Mouse (Mus musculus): ENCODE results near the gene Tnf.
A peak's percentile ranks its signal among the peaks of the same experiment; 100 is the strongest.

Gene Tnf

GRCm38 (mm10) chr17:35201787-35202186 is at the start of gene Tnf:
Tnf (minus strand) TSS chr17:35202007.
- Histone ChIP-seq H3K27me3 (ENCODE audit: control insufficient read depth, insufficient read depth, low read length, poor library complexity, severe bottlenecking) (no peaks in the 10 kb centered on the region), H3K36me3 (ENCODE audit: control insufficient read depth, insufficient read depth, low read length, poor library complexity, severe bottlenecking) (peaks cover 10% of the 10 kb centered on the region; the same call in 1 of the 2 replicates)
- peak; percentile 80 for DNase-seq (ENCODE audit: low read depth, low spot score)

- no peaks in the 10 kb centered on the region for H3K27me3 ChIP-seq (ENCODE audit: control insufficient read depth, insufficient read depth, low read length, poor library complexity, severe bottlenecking)
- no peak for DNase-seq (ENCODE audit: low read depth, low spot score)
- peaks cover 37% of the 10 kb centered on the region for H3K36me3 ChIP-seq (ENCODE audit: control insufficient read depth, insufficient read depth, low read length, poor library complexity, severe bottlenecking)
These were observed 49.4 kb upstream of the Tnf start for GRCm38 (mm10) chr17:35251162-35251719.

GRCm38 (mm10) chr17:35250348-35251120 is 48.7 kb upstream of the Tnf start:
- Histone ChIP-seq H3K27me3 (ENCODE audit: control insufficient read depth, insufficient read depth, low read length, poor library complexity, severe bottlenecking) (no peaks in the 10 kb centered on the region), H3K36me3 (ENCODE audit: control insufficient read depth, insufficient read depth, low read length, poor library complexity, severe bottlenecking) (peaks cover 37% of the 10 kb centered on the region)
- no peak for DNase-seq (ENCODE audit: low read depth, low spot score)

DNA sequence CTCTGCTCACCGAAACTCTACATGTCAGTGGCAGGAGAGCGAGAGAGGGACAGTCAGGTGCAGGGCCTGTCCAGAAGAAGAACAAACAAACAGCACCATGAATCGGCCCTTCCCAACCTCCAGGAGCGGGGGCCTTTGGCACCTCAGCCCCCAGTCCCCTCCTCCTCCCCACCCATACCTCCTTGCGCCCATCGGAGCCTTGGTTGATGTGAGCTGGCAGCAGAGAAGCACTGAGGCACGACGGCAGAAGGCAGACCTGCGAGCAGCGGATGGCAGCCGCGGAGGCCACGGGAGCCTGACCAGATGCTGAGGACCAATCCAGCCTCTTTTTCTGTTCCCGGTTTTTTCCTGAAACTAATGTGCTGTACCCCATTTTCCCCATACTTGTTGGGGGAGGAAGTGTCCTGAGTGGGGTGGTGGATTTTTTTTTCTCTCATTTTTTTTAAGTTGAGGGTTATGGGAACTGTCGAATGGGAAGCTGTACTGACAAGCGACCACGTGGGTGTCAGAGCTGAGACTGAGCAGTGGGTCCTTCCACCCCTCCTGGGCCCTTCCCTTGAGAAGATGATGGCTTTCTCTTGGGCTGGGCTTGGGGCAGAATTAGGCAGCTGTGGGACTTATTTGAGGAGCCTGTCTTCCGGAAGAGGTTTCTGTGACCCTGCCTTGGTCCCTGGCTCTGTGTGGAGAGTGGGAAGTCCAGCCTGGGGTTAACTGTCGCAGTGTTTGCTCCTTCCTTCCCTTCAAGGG is 47.8 kb upstream of the Tnf start:
- no peak for DNase-seq (ENCODE audit: low read depth, low spot score)
- Histone ChIP-seq H3K27me3 (ENCODE audit: control insufficient read depth, insufficient read depth, low read length, poor library complexity, severe bottlenecking) (no peaks in the 10 kb centered on the region), H3K36me3 (ENCODE audit: control insufficient read depth, insufficient read depth, low read length, poor library complexity, severe bottlenecking) (peaks cover 44% of the 10 kb centered on the region)

- Histone ChIP-seq H3K36me3 (ENCODE audit: control insufficient read depth, insufficient read depth, low read length, poor library complexity, severe bottlenecking) (peaks cover 46% of the 10 kb centered on the region), H3K27me3 (ENCODE audit: control insufficient read depth, insufficient read depth, low read length, poor library complexity, severe bottlenecking) (no peaks in the 10 kb centered on the region)
- DNase-seq (ENCODE audit: low read depth, low spot score), result no peak
These were observed 47.2 kb upstream of the Tnf start for GRCm38 (mm10) chr17:35248986-35249385.

DNA sequence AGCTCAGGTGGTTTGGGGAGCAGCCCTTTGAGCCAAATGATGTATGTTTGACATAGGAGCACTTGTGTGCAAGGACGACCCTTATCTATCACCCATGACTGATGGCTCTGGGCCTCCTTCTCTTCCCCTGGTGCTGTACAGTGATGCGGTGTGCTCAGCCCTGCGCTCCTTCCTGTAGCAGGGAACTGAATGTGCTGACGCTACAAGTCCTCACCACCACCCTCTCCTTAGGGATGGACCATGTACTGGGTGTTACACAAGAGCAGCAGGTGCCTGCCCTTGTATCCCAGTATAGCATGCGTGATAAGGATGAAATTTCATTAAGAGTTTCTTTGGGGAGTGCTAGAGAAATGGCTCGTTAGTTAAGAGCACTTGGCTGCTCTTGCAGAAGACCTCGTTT is 45.3 kb upstream of the Tnf start:
- no peak for DNase-seq (ENCODE audit: low read depth, low spot score)
- Histone ChIP-seq H3K27me3 (ENCODE audit: control insufficient read depth, insufficient read depth, low read length, poor library complexity, severe bottlenecking) (no peaks in the 10 kb centered on the region), H3K36me3 (ENCODE audit: control insufficient read depth, insufficient read depth, low read length, poor library complexity, severe bottlenecking) (peaks cover 37% of the 10 kb centered on the region)

DNA sequence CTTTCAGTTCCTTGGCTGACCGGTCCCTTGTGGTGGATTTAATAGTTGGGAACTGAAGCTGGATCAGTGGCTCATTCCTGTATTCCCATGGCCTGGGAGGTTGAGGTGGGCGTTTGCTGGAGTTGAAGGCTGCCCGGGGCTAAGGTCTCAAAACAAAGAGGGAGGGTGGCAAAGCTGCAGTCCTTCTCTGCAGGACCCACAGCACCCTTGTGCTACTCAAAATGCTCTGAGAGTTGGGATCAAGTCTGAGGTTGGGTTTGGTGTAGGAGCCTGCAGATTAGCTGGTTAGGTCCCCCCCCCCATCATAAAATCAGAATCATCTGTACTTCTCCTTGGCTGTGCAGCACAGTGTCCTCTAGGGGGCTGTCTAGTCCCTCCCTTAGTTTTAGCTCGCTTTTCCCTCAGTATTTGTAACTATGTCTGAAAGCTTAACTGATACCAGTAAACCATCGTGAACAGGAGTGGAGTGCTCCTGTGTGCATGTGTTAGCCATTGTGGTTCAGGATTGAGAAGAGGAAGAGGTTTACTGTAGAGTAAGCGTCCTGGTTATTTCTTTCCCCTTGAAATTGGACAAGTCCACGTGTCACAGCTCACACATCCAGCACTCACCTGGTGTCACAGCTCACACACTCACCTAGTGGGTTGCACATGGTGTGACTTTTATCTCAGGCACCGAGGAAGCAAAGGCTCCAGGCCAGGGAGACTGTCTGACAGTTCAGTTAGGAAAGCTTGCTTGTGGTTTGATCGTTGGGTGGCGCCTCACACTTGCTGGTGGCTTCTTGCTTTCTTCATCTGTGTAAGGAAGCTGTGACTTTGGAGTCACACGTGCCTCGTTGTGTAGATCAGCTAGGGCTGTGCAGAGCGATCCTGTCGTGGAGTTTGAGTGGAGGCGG is 44.2 kb upstream of the Tnf start:
- no peaks in the 10 kb centered on the region for H3K27me3 ChIP-seq (ENCODE audit: control insufficient read depth, insufficient read depth, low read length, poor library complexity, severe bottlenecking)
- peaks cover 36% of the 10 kb centered on the region for H3K36me3 ChIP-seq (ENCODE audit: control insufficient read depth, insufficient read depth, low read length, poor library complexity, severe bottlenecking)
- DNase-seq (ENCODE audit: low read depth, low spot score), result peak; percentile 77

DNA sequence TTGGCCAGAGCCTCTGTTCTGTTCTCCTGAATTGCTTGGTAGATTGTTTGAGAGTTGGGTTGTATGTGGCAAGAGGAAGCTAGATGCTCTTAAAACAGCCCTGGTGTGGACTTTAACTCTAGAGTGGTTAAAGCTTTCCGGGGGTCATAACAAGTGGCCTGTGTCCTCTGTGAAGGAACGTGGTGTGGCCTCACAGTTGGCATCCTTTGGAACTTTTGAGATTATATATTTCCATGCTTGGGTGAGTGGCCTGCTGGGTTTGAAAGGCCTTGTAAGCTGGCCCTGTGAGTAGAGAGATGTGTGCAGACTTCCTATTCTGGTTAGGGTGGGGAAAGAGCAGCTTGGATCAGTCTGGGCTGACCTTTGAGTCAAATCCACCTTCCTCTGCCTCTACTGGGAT is 43.2 kb upstream of the Tnf start:
- no peaks in the 10 kb centered on the region for H3K27me3 ChIP-seq (ENCODE audit: control insufficient read depth, insufficient read depth, low read length, poor library complexity, severe bottlenecking)
- H3K36me3 ChIP-seq (ENCODE audit: control insufficient read depth, insufficient read depth, low read length, poor library complexity, severe bottlenecking), result peaks cover 33% of the 10 kb centered on the region
- DNase-seq (ENCODE audit: low read depth, low spot score), result no peak

DNA sequence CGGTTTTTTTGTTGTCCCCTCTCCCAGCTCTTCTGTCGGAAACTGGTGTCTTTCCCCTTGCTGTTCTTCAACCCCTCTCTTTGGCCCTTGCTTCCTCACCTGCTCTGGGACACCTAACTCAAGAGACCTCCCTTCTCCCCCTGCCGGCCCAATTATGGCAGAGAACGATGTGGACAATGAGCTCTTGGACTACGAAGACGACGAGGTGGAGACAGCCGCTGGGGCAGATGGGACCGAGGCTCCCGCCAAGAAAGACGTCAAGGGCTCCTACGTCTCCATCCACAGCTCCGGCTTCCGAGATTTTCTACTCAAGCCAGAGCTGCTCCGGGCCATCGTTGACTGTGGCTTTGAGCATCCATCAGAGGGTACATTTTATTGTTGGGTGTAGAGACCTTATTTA is 41.3 kb upstream of the Tnf start:
- Histone ChIP-seq H3K36me3 (ENCODE audit: control insufficient read depth, insufficient read depth, low read length, poor library complexity, severe bottlenecking) (peaks cover 21% of the 10 kb centered on the region), H3K27me3 (ENCODE audit: control insufficient read depth, insufficient read depth, low read length, poor library complexity, severe bottlenecking) (no peaks in the 10 kb centered on the region)
- DNase-seq (ENCODE audit: low read depth, low spot score), result peak; percentile 40

GRCm38 (mm10) chr17:35242015-35242941 is 40.5 kb upstream of the Tnf start:
- H3K27me3 ChIP-seq (ENCODE audit: control insufficient read depth, insufficient read depth, low read length, poor library complexity, severe bottlenecking), result no peaks in the 10 kb centered on the region
- peaks cover 15% of the 10 kb centered on the region for H3K36me3 ChIP-seq (ENCODE audit: control insufficient read depth, insufficient read depth, low read length, poor library complexity, severe bottlenecking)
- DNase-seq (ENCODE audit: low read depth, low spot score), result peak; percentile 81

DNA sequence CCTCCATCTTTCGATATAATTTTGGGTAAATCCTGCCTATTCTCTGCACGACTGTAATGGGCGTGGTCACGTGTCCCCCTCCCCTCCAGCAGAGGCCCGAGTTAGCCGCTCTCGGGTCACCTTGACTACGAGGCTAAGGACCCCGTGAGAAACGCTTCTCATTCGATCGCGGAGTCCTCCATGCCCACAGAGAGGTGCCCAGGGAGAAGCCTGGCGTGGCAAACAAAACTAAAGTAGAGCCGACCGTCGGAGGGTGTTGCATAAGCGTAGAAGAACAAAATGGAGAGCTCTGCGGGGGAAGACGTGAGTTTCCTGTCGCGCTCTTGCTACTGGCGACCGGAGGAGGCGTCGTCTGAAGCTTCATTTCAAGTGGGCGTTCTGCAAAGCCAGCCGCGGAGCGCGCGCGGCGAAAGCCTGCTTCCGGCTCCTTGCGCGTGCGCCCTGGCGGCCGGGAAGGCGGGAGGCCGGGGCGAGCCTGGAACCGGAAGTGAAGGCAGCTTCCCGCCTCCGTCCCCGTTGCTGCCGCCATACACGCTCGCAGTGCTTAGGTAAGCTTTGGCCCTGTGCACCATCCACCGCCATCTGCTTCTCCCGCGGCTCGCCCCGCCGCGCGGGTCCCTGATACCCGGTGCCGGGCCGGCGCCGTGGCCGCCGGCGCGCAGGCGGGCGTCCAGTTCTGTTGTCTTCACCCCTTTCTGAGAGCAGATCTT is 39.7 kb upstream of the Tnf start, which contains the start of gene Ddx39b:
Ddx39b (plus strand) TSS at position 442 of the 710 bp plus-strand sequence.
- Histone ChIP-seq H3K36me3 (ENCODE audit: control insufficient read depth, insufficient read depth, low read length, poor library complexity, severe bottlenecking) (peaks cover 15% of the 10 kb centered on the region), H3K27me3 (ENCODE audit: control insufficient read depth, insufficient read depth, low read length, poor library complexity, severe bottlenecking) (no peaks in the 10 kb centered on the region)
- DNase-seq (ENCODE audit: low read depth, low spot score), result peak; percentile 97

DNA sequence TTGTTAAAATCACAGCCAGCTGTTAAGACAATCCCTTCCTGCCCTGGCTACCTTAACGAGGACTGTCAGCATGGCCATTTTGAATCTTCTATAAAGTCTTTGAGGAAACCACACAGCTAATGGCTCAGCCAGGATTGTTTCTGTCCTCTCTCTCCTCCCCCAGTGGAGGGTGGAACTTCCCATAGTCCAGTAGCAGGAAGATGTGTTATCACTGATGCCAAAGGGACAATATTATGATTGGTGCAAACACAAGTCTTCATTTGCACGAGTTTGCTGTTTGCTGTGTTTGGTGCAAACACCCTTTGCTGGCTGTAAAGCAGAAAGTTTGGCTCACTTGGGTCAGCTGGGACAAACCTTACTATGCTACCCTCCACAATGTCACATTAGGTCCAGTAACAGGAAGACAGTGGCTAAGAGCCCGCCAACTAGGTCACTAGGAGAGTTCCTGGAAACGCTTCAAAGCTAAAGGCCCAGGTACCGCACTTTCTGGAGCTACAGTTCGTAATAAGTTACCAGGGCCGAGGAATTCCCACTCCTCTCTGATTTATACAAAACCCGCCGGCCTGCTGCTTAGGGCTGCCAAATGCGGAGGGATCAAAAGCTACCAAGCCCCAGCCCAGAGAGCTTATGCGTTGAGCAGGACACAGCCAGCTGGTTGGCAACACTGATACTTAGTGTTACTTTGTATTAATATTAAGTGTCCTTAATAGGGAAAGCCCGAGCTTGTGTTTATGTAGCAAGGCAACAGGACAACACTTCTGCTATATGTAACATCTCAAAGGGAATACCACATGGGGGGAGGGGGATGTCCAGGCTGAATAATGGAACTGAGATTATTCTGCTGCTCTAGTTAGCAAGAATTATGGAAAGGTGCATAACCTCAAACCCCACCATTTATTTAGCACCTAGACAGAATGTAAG is 38.8 kb upstream of the Tnf start:
- Histone ChIP-seq H3K36me3 (ENCODE audit: control insufficient read depth, insufficient read depth, low read length, poor library complexity, severe bottlenecking) (peaks cover 13% of the 10 kb centered on the region), H3K27me3 (ENCODE audit: control insufficient read depth, insufficient read depth, low read length, poor library complexity, severe bottlenecking) (no peaks in the 10 kb centered on the region)

More for the DNA sequence above, 38.8 kb upstream of the Tnf start:
- peak; percentile 39 for DNase-seq (ENCODE audit: low read depth, low spot score)

Measured in splenic B cell, adult 2 months (primary cell).